Mouse (Mus musculus) Patski (cell line): ENCODE results near the gene Rere. TPM values are rescaled to one million over a fixed set of nuclear protein-coding genes. Genes with fewer than 3 reads are reported as not detected.

Source experiments
- ATAC-seq: fragments of 100-300 bp; one replicate; pipeline ENCODE4 v1.8.0; 2021
- CTCF ChIA-PET: fragments of 350-600 bp; sonication (Branson Sonifier 250); formaldehyde crosslinking; loops from one replicate; lab custom pipeline; 2022; ENCODE audit warnings: inconsistent platforms; lab: Charles Lee
- POLR2A ChIA-PET: fragments of 350-600 bp; sonication (Branson Sonifier 250); formaldehyde crosslinking; loops from one replicate; lab custom pipeline; 2022; ENCODE audit warnings: antibody characterized with exemption, inconsistent platforms; lab: Charles Lee
- DNase-seq: peaks from one replicate; pipeline ENCODE4 v3.0.0-alpha.2; 2011; ENCODE audit warnings: low read depth, low spot score
- H3K27me3 ChIP-seq: fragments of 371-371 bp; one replicate; pipeline ENCODE4 v1.5.1; 2021
- CTCF ChIP-seq: fragments of 100-300 bp; IDR thresholded peaks from one replicate; pipeline ENCODE4 v1.5.1; 2021
- in situ Hi-C: fragments of 300-500 bp; cut with MboI; formaldehyde crosslinking; loops from 3 replicates; pipeline ENCODE4 v1.11.1; 2018; ENCODE audit warnings: low pct_unique_long_range_greater_than_20kb, mixed read lengths
- polyA plus RNA-seq: library from polyadenylated mRNA; unstranded; gene quantifications from one replicate; pipeline ENCODE4 v1.2.3, GENCODE M21; 2021

Gene Rere
- polyA plus RNA-seq, 1 experiment from 2014 or later, result 155 TPM

DNA sequence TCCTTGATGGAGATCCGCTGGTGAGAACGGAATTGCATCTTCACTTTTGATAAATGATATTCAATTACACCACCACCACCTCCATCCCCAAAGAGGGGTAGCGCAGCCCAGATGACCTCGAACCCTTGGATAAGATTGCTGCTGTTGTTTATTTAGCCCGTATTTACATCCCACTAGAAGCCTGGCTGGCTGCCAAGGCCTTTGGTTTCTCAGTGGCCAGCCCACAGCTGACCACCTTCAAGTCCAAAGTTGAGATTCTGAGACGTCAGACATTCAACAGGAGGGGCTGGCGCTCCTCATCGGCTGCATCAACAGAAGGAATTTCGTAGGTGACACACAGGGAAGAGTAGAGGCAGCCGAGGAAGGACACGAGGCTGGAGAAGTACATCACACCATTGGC, 347.8 kb downstream of the Rere start:
- in situ Hi-C loops, result no loop called here
- ChIA-PET POLR2A (no interaction called here), CTCF (no interaction called here)
- no peaks in the 10 kb centered on the region for H3K27me3 ChIP-seq
- TF ChIP-seq CTCF, result no peak
- ATAC-seq, result no peak
- DNase-seq, result no peak

DNA sequence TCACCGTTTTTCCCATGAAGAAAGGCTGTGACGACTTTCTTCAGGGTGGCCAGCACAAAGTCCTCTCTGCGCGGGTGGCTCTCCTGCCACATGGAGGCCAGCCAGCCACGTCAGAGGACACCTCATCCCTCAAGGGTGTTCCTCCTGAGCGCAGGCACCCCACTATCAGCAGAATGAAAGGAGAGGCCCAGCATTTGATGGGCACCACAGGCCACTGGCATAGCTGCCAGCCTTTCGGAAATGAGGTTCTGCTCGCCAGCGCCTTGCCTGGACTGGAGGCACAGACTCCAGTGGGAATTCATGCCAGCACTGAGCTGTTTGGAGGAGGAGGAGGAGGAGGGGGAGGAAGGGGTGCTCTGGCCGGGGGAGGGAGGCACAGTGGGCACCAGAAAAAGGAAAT, 354.1 kb downstream of the Rere start:
- POLR2A ChIA-PET, result no interaction called here

DNA sequence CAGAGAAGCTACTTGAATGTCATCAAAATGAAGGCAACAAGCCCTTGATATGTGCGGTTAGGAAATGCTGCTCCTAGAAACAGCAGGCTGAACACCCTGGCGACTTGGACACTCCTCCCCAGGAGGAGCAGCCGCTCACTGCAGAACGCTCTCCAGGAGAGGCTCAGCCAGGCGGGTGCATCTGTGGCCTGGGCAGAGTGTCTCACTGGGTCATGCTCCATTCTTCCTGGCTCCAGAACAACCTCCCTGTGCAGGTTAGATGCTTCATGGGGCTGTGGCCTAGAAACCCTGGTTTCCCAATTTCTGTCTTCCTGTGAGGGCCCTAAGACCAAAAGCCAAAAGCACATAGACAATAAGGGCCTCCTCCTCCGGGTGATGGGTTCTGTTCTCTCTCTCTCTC, 355.2 kb downstream of the Rere start:
- DNase-seq (no peak), ATAC-seq (no peak)
- TF ChIP-seq CTCF, result no peak
- CTCF ChIA-PET, result interaction anchor here (1.3 kb wide), 1 partner anchor 8 kb away, joined by 3 read pairs; no protein-coding TSS in a partner anchor
- POLR2A ChIA-PET, result no interaction called here
- no peaks in the 10 kb centered on the region for H3K27me3 ChIP-seq
- in situ Hi-C loops, result no loop called here

More for the DNA sequence above, 354.1 kb downstream of the Rere start:
- ATAC-seq, result no peak
- in situ Hi-C loops, result no loop called here
- DNase-seq, result no peak
- TF ChIP-seq CTCF, result no peak
- H3K27me3 ChIP-seq, result no peaks in the 10 kb centered on the region
- CTCF ChIA-PET, result interaction anchor here (1.3 kb wide), 1 partner anchor 9 kb away, joined by 3 read pairs; no protein-coding TSS in a partner anchor

DNA sequence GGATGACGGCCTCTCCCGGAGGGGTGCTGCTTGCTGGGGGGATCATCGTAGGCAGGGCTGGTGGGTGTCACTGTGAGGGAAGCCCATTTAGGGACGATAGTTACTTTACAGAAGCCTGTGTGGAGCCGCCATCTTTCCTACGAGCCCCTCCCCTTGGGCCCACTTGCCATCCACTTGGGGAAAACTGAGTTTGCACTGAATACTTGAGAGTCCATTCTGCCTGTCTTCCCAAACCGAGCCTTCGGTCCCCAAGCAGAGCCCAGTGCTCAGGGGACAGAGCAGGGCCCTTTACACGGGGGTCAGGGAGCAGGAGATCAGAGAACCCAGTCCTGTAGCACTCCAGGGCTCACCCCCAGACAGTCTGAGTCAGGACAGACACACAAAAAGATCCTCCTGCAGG, 362.9 kb downstream of the Rere start:
- no peaks in the 10 kb centered on the region for H3K27me3 ChIP-seq
- DNase-seq, result no peak
- CTCF ChIA-PET, result interaction anchor here (0.9 kb wide), 1 partner anchor 9 kb away, joined by 3 read pairs; no protein-coding TSS in a partner anchor
- POLR2A ChIA-PET, result no interaction called here
- no peak for ATAC-seq
- in situ Hi-C loops, result no loop called here
- TF ChIP-seq CTCF, result no peak

DNA sequence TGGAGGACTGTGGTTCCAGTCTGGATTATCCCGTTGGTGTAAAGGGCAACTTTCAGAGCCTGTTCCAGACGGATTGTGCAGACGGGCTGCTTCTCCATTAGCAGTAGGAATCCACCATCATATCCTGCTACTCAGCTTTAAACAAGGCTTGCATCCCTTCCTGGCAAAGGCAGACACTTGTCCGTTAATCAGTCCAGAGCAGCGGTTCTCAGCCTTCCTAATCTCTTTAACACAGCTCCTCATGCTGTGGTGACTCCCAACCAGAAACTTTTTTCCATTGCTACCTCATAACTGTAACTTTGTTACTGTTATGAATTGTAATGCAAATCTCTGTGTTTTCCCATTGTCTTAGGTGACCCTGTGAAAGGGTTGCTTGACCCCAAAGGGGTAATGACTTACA, 367.9 kb downstream of the Rere start:
- ATAC-seq (no peak), DNase-seq (no peak)
- POLR2A ChIA-PET, result interaction anchor here (0.6 kb wide), 1 partner anchor 206 kb away, joined by 4 read pairs; no protein-coding TSS in a partner anchor
- in situ Hi-C loops, result no loop called here
- no peaks in the 10 kb centered on the region for H3K27me3 ChIP-seq
- CTCF ChIA-PET, result no interaction called here
- TF ChIP-seq CTCF, result no peak

DNA sequence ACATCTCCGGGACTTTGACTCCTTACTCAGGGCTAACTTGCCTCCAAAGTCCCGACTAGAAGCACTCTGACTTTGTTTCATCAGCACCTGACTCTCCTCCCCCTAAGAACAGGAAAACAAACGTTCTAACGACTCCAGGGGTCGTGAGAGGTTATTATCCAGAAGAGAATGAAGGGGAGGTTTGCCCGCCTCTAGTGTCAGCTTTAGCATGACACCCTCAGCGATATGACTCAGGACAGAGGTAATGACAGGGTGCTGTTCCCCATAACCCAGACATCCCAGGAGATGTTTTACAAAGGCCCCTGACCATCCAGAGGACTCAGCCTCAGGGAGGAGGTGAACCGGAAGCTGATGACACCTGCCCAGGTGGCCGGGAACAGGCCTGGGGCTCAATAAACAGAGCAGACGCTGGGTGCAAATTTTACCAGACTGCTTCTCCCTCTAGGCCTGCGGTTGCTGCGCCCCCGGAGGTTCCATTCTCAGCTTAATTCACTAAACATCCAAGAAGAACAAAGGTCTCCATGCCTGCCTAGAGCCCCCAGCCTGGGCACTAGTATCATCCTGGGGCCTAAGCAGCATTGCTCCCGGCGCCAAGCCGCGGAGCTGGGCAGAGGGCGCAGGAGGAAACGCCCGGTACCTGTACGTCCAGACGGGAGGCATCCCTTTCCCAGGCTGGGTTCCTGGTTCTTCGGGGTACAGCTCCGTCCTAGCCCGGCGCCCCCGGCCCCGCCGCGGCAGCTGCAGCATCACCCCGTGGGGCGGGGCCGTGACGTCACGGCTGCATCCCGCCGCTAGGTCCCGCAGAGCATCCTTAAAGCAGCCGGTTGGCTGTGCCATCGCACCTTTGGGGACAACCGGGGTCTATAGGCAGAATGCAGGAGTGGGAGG, 370.2 kb downstream of the Rere start, which contains the start of gene Slc45a1:
Gene Slc45a1, minus strand, starts transcription at position 785 of the 888 bp plus-strand sequence.
- no peaks in the 10 kb centered on the region for H3K27me3 ChIP-seq
- POLR2A ChIA-PET, result no interaction called here
- TF ChIP-seq CTCF, result no peak
- DNase-seq (no peak), ATAC-seq (no peak)
- CTCF ChIA-PET, result interaction anchor here (1.1 kb wide), 1 partner anchor 207 kb away, joined by 3 read pairs; no protein-coding TSS in a partner anchor
- in situ Hi-C loops, result no loop called here

DNA sequence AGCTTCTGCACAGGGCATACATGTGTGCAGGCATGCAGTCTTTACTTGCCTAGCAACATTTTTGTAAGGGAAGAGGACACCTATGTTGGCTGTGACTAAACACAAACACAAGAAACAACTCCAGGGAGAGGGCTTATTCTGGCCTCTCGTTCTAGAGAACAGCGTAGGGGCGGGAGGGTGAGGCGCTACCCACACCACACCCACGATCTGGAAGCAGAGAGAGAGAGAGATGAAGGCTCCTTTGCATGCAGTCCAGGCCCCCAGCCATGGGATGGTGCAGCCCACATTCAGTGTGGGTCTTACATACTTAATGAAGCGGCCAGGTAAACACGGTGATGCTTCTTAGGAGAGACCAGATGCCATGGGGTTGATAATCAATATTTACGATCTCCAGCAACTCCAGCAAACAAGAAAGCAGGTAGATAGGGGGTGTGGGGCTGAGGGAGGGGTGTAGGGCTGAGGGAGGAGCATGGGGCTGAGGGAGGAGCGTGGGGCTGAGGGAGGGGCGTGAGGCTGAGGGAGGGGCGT, 371.7 kb downstream of the Rere start:
- DNase-seq, result no peak
- no peak for TF ChIP-seq CTCF
- no peaks in the 10 kb centered on the region for H3K27me3 ChIP-seq
- no peak for ATAC-seq
- ChIA-PET POLR2A (no interaction called here), CTCF (no interaction called here)
- in situ Hi-C loops, result no loop called here

DNA sequence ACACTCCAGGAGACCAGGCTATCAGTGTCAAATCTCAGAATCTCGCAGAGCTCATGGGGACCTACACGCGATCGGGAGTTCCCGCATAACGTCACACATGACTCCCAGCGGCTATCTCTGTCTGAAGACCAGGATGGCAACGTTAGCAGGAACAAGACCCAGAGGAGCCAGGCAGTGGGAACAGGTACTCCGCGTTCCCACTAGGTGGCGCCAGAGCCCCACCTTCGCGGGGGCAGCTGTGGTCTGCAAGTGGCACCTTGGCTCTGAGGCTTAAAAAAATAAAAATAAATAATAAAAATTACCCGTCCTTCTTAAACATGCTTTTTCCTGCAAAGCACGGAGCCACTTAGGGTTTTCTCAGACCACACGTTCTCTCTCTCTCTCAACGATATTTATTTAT, 374.5 kb downstream of the Rere start:
- no peaks in the 10 kb centered on the region for H3K27me3 ChIP-seq
- in situ Hi-C loops, result loop anchor here (5.0 kb wide), 3 partner anchors 51 to 311 kb away; no protein-coding TSS in a partner anchor
- ATAC-seq (no peak), DNase-seq (peak; percentile 28)
- ChIA-PET CTCF (interaction anchor here (0.6 to 1.6 kb wide), 8 partner anchors 9 to 310 kb away, joined by 3 to 8 read pairs (median 5); no protein-coding TSS in a partner anchor), POLR2A (interaction anchor here (0.7 kb wide), 1 partner anchor 199 kb away, joined by 6 read pairs; no protein-coding TSS in a partner anchor)
- TF ChIP-seq CTCF, result peak; percentile 70

DNA sequence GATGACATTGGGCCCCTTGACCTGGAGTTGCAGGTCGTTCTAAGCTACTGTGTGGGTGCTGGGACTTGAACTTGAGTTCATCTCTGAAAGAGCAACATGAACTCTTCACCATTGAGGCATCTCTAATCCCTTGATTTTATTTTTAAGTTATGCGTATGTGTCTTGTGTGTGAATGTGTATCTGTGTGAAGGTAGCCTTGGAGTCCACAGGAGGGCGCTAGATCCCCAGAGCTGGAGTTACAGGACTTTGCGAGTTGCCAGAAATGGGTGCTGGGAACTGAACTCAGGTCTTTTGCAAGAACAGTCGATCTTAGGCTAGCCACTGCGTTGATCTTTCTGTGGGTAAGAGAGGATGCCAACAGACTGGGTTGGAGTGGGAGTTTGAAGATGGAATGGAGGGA, 375.1 kb downstream of the Rere start:
- ChIA-PET POLR2A (no interaction called here), CTCF (interaction anchor here (1.1 to 1.6 kb wide), 7 partner anchors 10 to 309 kb away, joined by 3 to 8 read pairs (median 6); no protein-coding TSS in a partner anchor)
- H3K27me3 ChIP-seq, result no peaks in the 10 kb centered on the region
- in situ Hi-C loops, result loop anchor here (5.0 kb wide), 3 partner anchors 51 to 311 kb away; no protein-coding TSS in a partner anchor
- ATAC-seq (no peak), DNase-seq (no peak)
- TF ChIP-seq CTCF, result no peak

DNA sequence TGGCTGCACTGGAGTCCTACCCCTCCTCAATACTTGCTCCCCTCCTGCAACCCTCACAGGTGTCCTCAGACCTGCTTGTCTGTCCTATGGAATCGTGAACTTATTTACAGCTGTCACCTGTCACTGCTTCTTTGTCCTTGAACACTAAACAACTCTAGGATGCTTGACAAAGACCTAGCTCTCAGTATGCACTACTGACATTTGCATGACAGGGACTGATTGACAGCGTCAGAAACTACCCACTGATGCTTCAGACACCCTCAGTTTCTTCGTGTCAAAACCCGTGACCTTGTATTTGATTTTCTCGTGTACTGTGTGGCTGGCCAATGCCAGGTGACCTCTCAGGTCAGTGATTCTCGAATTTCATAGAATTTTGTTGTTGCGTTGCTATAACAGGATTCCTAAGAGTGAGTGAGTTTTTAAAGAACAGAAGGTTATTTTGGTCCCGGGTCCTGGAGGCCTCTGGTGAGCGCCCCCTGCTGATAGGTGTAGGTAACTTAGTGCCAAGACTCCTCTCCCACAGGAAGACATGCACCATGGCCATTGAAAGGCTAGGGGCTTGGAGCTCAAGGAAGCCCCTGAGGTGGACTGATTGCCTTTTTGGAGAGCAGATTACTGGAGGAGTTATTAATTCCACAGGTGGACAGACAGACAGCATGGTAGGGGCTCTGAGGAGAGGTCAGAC, 378.6 kb downstream of the Rere start:
- ChIA-PET CTCF (interaction anchor here (1.0 kb wide), 1 partner anchor 190 kb away, joined by 3 read pairs; no protein-coding TSS in a partner anchor), POLR2A (no interaction called here)
- no peak for ATAC-seq
- peak; percentile 68 for TF ChIP-seq CTCF
- DNase-seq, result no peak
- in situ Hi-C loops, result loop anchor here (5.0 kb wide), 3 partner anchors 47 to 307 kb away; no protein-coding TSS in a partner anchor
- H3K27me3 ChIP-seq, result no peaks in the 10 kb centered on the region
